ENCODE assay signal across 14 mouse cellular contexts in genomic region chr15:90686770-90687169, GRCm38 (mm10).
"Had no signal": no experiment of that assay in that cellular context is flagged by ENCODE, and none has a peak within 500 bp of the region (broad histone marks: within the 10 kb centered on the region; RNA-seq: fewer than 3 reads in every experiment).

No protein-coding gene starts in this region.

- H3K27me3 ChIP-seq: limb, embryonic 12.5 days; limb, embryonic 15.5 days had no signal

- H3K36me3 ChIP-seq: limb, embryonic 12.5 days; limb, embryonic 15.5 days had no signal

- H3K4me3 ChIP-seq: limb, embryonic 12.5 days; limb, embryonic 15.5 days had no signal

- H3K27ac ChIP-seq: limb, embryonic 12.5 days; limb, embryonic 15.5 days; liver, embryonic 14.5 days; macrophage had no signal

- H3K9ac ChIP-seq: limb, embryonic 12.5 days; limb, embryonic 15.5 days; liver, embryonic 14.5 days; liver, postnatal 0 days had no signal

- ATAC-seq: liver, postnatal 0 days had no signal

- H3K9me3 ChIP-seq: limb, embryonic 12.5 days; limb, embryonic 15.5 days had no signal

- DNase-seq: kidney, adult 18-20 months; kidney, adult 9 months; kidney, postnatal 14 days; kidney, postnatal 4 days; left cerebral cortex, postnatal 4 days; liver, postnatal 0 days; lung, postnatal 10 days; midbrain, embryonic 14.5 days; thymus, postnatal 36 days had no signal

- H3K4me1 ChIP-seq: limb, embryonic 12.5 days; limb, embryonic 15.5 days had no signal

- H3K4me2 ChIP-seq: limb, embryonic 12.5 days; limb, embryonic 15.5 days; liver, embryonic 11.5 days had no signal
